Mouse (Mus musculus): ENCODE measurements at regions not wholly inside any gene's neighbourhood (a gene's known extent, or its start where the extent isn't known, plus 50 kb on each side); places are given as distances from the start of the nearest gene placed in this dataset.

DNA sequence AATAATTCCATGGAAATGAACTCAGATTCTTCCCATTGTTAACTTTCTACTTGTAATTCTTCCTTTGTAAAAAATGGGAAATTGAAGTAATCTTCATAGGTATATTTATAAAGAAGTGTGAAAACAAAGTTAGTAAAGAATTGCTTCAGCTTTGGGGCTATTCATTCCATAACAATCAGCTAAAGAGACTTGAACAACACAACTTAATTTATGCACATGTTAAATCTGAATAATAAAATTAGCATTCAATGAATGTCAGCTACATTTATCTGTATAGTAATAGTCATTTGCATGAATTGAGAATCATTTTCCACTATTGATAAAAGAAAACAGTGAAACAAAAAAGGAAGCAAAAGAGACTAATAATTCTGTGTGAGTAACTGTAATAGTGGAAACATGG lies 193.3 kb upstream of the Arrdc3 start:
- no peak for ATAC-seq (ENCODE audit: low FRiP score)
- no peak overlapping the region for H3K9ac ChIP-seq (ENCODE audit: low read depth, low read length)
- no peaks in the 10 kb centered on the region for H3K4me1 ChIP-seq (replicated peaks; ENCODE audit: control insufficient read depth, insufficient read depth, low read length)

DNA sequence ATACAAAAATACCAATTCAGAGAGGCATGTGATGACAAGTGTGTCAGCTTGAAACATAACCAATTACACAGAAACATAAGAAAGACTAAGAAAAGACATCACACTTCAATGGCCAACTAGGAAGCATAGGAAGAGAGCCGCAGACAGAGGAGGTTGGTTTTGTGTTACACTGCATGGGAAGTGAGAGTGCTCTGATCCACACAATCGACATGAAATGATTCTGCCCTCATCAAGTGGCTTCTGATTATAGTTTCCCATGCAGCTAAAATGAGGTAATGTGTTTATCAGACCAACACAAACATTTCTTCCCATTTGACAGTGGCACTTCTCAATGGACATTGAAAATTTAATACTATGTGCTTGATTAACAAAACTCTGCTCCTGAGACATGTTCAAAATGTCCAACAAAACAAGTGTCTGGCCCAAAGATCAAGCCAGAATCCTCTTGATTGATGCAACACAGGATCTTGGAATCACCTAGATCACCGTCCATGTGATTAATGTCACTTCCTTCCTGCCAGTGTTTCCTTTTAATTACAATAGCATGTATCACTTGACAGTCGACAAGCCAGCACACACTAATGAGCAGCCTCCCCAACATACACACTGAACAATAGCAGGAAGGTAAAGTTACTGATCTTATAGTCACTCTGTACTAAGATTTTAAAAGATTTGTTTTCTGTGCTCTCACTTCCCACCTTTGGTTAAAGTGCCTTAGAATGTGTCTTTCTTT lies 192.4 kb upstream of the Arrdc3 start:
- Histone ChIP-seq H3K36me3 (ENCODE audit: control insufficient read depth, insufficient read depth, low read length) (no peaks in the 10 kb centered on the region), H3K4me1 (replicated peaks; ENCODE audit: control insufficient read depth, insufficient read depth, low read length) (no peaks in the 10 kb centered on the region), H3K27ac (ENCODE audit: low read depth, low read length) (no peak overlapping the region), H3K4me2 (replicated peaks; ENCODE audit: low read depth, low read length) (no peak overlapping the region), H3K9ac (ENCODE audit: low read depth, low read length) (no peak overlapping the region), H3K27me3 (ENCODE audit: control insufficient read depth, insufficient read depth, low read length) (no peaks in the 10 kb centered on the region), H3K4me3 (ENCODE audit: low read depth, low read length) (no peak overlapping the region), H3K9me3 (ENCODE audit: control insufficient read depth, low read length) (no peaks in the 10 kb centered on the region)
- ATAC-seq (ENCODE audit: low FRiP score) (no peak), DNase-seq (ENCODE audit: low spot score) (no peak)
- 75% methylated on average over 4 of the region's 4 CpGs for WGBS

More for the DNA sequence above, 193.3 kb upstream of the Arrdc3 start:
- Histone ChIP-seq H3K9me3 (ENCODE audit: control insufficient read depth, low read length) (no peaks in the 10 kb centered on the region), H3K36me3 (ENCODE audit: control insufficient read depth, insufficient read depth, low read length) (no peaks in the 10 kb centered on the region), H3K27ac (ENCODE audit: low read depth, low read length) (no peak overlapping the region), H3K27me3 (ENCODE audit: control insufficient read depth, insufficient read depth, low read length) (no peaks in the 10 kb centered on the region), H3K4me3 (ENCODE audit: low read depth, low read length) (no peak overlapping the region), H3K4me2 (replicated peaks; ENCODE audit: low read depth, low read length) (no peak overlapping the region)
- no peak for DNase-seq (ENCODE audit: low spot score)

- DNase-seq (ENCODE audit: low spot score) (no peak), ATAC-seq (ENCODE audit: low FRiP score) (no peak)
- H3K27me3 ChIP-seq (ENCODE audit: control insufficient read depth, insufficient read depth, low read length) = no peaks in the 10 kb centered on the region
- WGBS = 68% methylated on average over 1 of the region's 1 CpGs
- H3K9ac ChIP-seq (ENCODE audit: low read depth, low read length) = no peak overlapping the region
- H3K4me2 ChIP-seq (replicated peaks; ENCODE audit: low read depth, low read length) = no peak overlapping the region
- no peaks in the 10 kb centered on the region for H3K36me3 ChIP-seq (ENCODE audit: control insufficient read depth, insufficient read depth, low read length)
- no peak overlapping the region for H3K27ac ChIP-seq (ENCODE audit: low read depth, low read length)
- no peaks in the 10 kb centered on the region for H3K9me3 ChIP-seq (ENCODE audit: control insufficient read depth, low read length)
- H3K4me1 ChIP-seq (replicated peaks; ENCODE audit: control insufficient read depth, insufficient read depth, low read length) = no peaks in the 10 kb centered on the region
- no peak overlapping the region for H3K4me3 ChIP-seq (ENCODE audit: low read depth, low read length)
These were observed 187.5 kb upstream of the Arrdc3 start for GRCm38 (mm10) chr13:80695549-80696150.

DNA sequence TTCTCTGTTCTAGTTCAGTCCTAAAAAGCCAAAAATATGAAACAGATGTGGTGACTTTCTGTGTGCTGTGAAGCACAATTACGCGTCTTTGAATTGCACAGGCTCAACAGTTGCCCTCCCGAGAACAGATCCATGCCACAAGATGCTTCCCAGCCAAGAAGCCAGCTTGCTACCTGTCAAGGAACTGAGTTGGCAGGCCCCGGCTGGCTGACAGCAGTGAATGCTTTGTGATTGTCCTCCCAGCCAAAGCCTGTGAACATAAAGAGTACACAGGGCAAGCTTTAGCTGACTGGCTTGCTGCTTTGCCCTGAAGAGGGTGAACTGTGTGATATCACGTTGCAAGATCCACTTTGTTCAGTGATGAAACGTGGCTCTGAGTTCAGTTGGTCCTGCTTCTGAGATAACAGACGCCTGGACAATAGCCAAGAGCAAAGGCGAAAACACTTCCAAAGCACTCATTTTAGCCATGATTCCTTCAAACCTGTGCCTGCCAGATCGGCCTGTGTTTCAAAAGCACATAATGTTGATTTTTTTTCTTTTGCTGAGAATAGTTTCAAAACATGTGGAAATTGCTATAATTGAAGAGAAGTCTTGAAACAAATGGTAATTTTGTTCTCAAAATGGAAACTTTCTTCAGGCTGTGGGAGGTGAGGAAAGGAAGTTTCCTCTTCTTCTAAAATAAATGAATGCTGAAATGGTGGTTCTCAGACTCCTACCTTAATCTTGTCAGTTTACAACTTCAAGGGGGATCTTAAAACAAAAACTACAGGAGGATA lies 173.5 kb upstream of the Arrdc3 start:
- H3K27ac ChIP-seq (ENCODE audit: low read depth, low read length) = no peak overlapping the region
- H3K4me2 ChIP-seq (replicated peaks; ENCODE audit: low read depth, low read length) = no peak overlapping the region
- H3K36me3 ChIP-seq (ENCODE audit: control insufficient read depth, insufficient read depth, low read length) = no peaks in the 10 kb centered on the region
- no peak overlapping the region for H3K9ac ChIP-seq (ENCODE audit: low read depth, low read length)
- ATAC-seq (ENCODE audit: low FRiP score) (no peak), DNase-seq (ENCODE audit: low spot score) (peak; percentile 15)
- no peaks in the 10 kb centered on the region for H3K9me3 ChIP-seq (ENCODE audit: control insufficient read depth, low read length)
- no peaks in the 10 kb centered on the region for H3K4me1 ChIP-seq (replicated peaks; ENCODE audit: control insufficient read depth, insufficient read depth, low read length)
- H3K27me3 ChIP-seq (ENCODE audit: control insufficient read depth, insufficient read depth, low read length) = no peaks in the 10 kb centered on the region
- H3K4me3 ChIP-seq (ENCODE audit: low read depth, low read length) = no peak overlapping the region
- 47% methylated on average over 9 of the region's 9 CpGs for WGBS

GRCm38 (mm10) chr13:80719313-80719712 lies 163.9 kb upstream of the Arrdc3 start:
- 83% methylated on average over 3 of the region's 3 CpGs for WGBS
- no peak overlapping the region for H3K27ac ChIP-seq (ENCODE audit: low read depth, low read length)
- ATAC-seq (ENCODE audit: low FRiP score) = no peak
- no peak for DNase-seq (ENCODE audit: low spot score)
- H3K27me3 ChIP-seq (ENCODE audit: control insufficient read depth, insufficient read depth, low read length) = no peaks in the 10 kb centered on the region
- no peaks in the 10 kb centered on the region for H3K36me3 ChIP-seq (ENCODE audit: control insufficient read depth, insufficient read depth, low read length)
- no peak overlapping the region for H3K4me3 ChIP-seq (ENCODE audit: low read depth, low read length)
- H3K9me3 ChIP-seq (ENCODE audit: control insufficient read depth, low read length) = no peaks in the 10 kb centered on the region
- H3K4me1 ChIP-seq (replicated peaks; ENCODE audit: control insufficient read depth, insufficient read depth, low read length) = no peaks in the 10 kb centered on the region
- no peak overlapping the region for H3K9ac ChIP-seq (ENCODE audit: low read depth, low read length)
- H3K4me2 ChIP-seq (replicated peaks; ENCODE audit: low read depth, low read length) = no peak overlapping the region

DNA sequence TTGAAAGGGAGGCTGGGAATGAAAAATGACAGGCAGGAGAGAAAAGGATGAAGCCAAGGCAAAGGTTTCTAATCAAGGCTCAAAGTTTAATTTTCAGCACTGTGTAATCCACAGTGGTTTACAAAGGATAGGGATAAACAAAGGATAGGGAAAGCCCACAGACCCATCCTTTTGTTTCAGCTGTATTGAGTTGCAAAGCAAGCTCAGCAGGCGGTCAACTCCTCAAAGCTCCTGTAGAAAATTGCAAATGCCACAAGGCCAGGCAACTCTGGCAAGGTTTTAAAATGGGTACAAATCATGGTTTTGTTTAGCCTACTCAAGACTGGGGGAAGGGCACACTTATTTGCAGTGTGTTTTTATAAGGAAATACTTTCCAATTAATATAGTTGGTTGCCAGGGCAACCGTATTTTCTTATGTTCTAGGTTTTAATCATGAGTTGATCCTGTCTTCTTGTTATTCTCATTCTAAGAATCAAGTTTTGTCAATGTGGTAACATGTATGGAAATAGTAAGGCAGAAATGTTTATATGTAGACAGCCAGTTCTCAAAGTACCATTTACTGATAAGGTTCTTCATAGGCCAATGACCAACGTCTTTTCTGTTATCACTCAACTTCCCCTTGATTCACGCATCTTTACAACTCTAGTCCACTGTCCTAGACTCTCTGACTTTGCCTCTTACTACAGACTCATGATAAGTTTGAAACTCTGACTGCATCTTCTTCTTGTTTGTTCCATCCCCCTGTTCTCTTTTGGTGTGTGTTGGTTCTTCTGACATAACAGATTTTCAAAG lies 159.8 kb upstream of the Arrdc3 start:
- WGBS = 30% methylated on average over 4 of the region's 4 CpGs
- H3K9me3 ChIP-seq (ENCODE audit: control insufficient read depth, low read length) = no peaks in the 10 kb centered on the region
- H3K9ac ChIP-seq (ENCODE audit: low read depth, low read length) = no peak overlapping the region
- H3K4me3 ChIP-seq (ENCODE audit: low read depth, low read length) = no peak overlapping the region
- H3K27ac ChIP-seq (ENCODE audit: low read depth, low read length) = no peak overlapping the region
- peak; percentile 68; the same call in 1 of the 2 replicates for ATAC-seq (ENCODE audit: low FRiP score)
- H3K27me3 ChIP-seq (ENCODE audit: control insufficient read depth, insufficient read depth, low read length) = no peaks in the 10 kb centered on the region
- H3K4me1 ChIP-seq (replicated peaks; ENCODE audit: control insufficient read depth, insufficient read depth, low read length) = no peaks in the 10 kb centered on the region
- no peak overlapping the region for H3K4me2 ChIP-seq (replicated peaks; ENCODE audit: low read depth, low read length)
- no peaks in the 10 kb centered on the region for H3K36me3 ChIP-seq (ENCODE audit: control insufficient read depth, insufficient read depth, low read length)
- no peak for DNase-seq (ENCODE audit: low spot score)

GRCm38 (mm10) chr13:80729202-80729601 lies 154.0 kb upstream of the Arrdc3 start:
- ATAC-seq (ENCODE audit: low FRiP score) (no peak), DNase-seq (ENCODE audit: low spot score) (no peak)
- 93% methylated on average over 5 of the region's 5 CpGs for WGBS
- Histone ChIP-seq H3K27me3 (ENCODE audit: control insufficient read depth, insufficient read depth, low read length) (no peaks in the 10 kb centered on the region), H3K27ac (ENCODE audit: low read depth, low read length) (no peak overlapping the region), H3K9me3 (ENCODE audit: control insufficient read depth, low read length) (no peaks in the 10 kb centered on the region), H3K4me1 (replicated peaks; ENCODE audit: control insufficient read depth, insufficient read depth, low read length) (no peaks in the 10 kb centered on the region), H3K36me3 (ENCODE audit: control insufficient read depth, insufficient read depth, low read length) (no peaks in the 10 kb centered on the region), H3K4me3 (ENCODE audit: low read depth, low read length) (no peak overlapping the region), H3K4me2 (replicated peaks; ENCODE audit: low read depth, low read length) (no peak overlapping the region), H3K9ac (ENCODE audit: low read depth, low read length) (no peak overlapping the region)

- ATAC-seq (ENCODE audit: low FRiP score) = 0 out of 2 replicates have a peak, but pooled peaks have one; percentile 47
- no peak overlapping the region for H3K4me2 ChIP-seq (replicated peaks; ENCODE audit: low read depth, low read length)
These were observed 137.2 kb upstream of the Arrdc3 start for GRCm38 (mm10) chr13:80745991-80746390.

More at GRCm38 (mm10) chr13:80745991-80746390, 137.2 kb upstream of the Arrdc3 start:
- H3K36me3 ChIP-seq (ENCODE audit: control insufficient read depth, insufficient read depth, low read length) = no peaks in the 10 kb centered on the region
- no peak for DNase-seq (ENCODE audit: low spot score)
- H3K9me3 ChIP-seq (ENCODE audit: control insufficient read depth, low read length) = no peaks in the 10 kb centered on the region
- 64% methylated on average over 2 of the region's 2 CpGs for WGBS
- H3K27ac ChIP-seq (ENCODE audit: low read depth, low read length) = no peak overlapping the region
- no peaks in the 10 kb centered on the region for H3K4me1 ChIP-seq (replicated peaks; ENCODE audit: control insufficient read depth, insufficient read depth, low read length)
- no peak overlapping the region for H3K9ac ChIP-seq (ENCODE audit: low read depth, low read length)
- H3K4me3 ChIP-seq (ENCODE audit: low read depth, low read length) = no peak overlapping the region
- no peaks in the 10 kb centered on the region for H3K27me3 ChIP-seq (ENCODE audit: control insufficient read depth, insufficient read depth, low read length)

Data from hindbrain, embryonic 11.5 days (tissue).